Mouse (Mus musculus) forebrain, embryonic 12.5 days (tissue): ENCODE measurements around the gene Inpp4a. TPM values are rescaled to one million over a fixed set of nuclear protein-coding genes. Genes with fewer than 3 reads are reported as not detected.

ENCODE experiments used
- ATAC-seq: fragments of 200-750 bp; cut with Nextera tagmentation; 2 replicates; pipeline ENCODE4 v1.8.0; 2017; ENCODE audit warnings: moderate TSS enrichment; ENCODE audit not compliant: low FRiP score
- H3K27ac ChIP-seq: fragments of 300-500 bp; sonication (generic); 2 replicates; pipeline ENCODE4 v1.5.1; 2016; ENCODE audit warnings: mild to moderate bottlenecking
- H3K27me3 ChIP-seq: fragments of 300-500 bp; sonication (generic); 2 replicates; pipeline ENCODE4 v1.6.1; 2016; ENCODE audit warnings: mild to moderate bottlenecking
- H3K36me3 ChIP-seq: fragments of 300-500 bp; sonication (generic); replicated peaks from 2 replicates; pipeline ENCODE4 v1.6.1; 2016; ENCODE audit warnings: mild to moderate bottlenecking
- H3K4me1 ChIP-seq: fragments of 300-500 bp; sonication (generic); 2 replicates; pipeline ENCODE4 v1.6.1; 2016
- H3K4me2 ChIP-seq: fragments of 300-500 bp; sonication (generic); 2 replicates; pipeline ENCODE4 v1.6.1; 2016; ENCODE audit warnings: mild to moderate bottlenecking, moderate library complexity
- H3K4me3 ChIP-seq: fragments of 300-500 bp; sonication (generic); replicated peaks from 2 replicates; pipeline ENCODE4 v1.5.1; 2016; ENCODE audit warnings: mild to moderate bottlenecking
- H3K9ac ChIP-seq: fragments of 300-500 bp; sonication (generic); 2 replicates; pipeline ENCODE4 v1.6.1; 2016; ENCODE audit warnings: mild to moderate bottlenecking
- H3K9me3 ChIP-seq: fragments of 300-500 bp; sonication (generic); 2 replicates; pipeline ENCODE4 v1.6.1; 2016
- WGBS: fragments of 180-500 bp; shearing (Covaris S2); methylation state at CpG from one replicate; pipeline ENCODE4 v1.1.7; 2016; 5-methylcytosine and 5-hydroxymethylcytosine counted together
- polyA plus RNA-seq: library from polyadenylated mRNA; unstranded; fragments of >200 nt; fragmentation: Nextera tagmentation; extraction: Ambion mirVana; gene quantifications from 2 replicates; pipeline ENCODE4 v1.2.1, GENCODE M21; 2016

Gene Inpp4a
- polyA plus RNA-seq, 1 experiment from 2014 or later, result 21.3 TPM

- Histone ChIP-seq H3K9me3 (no peaks in the 10 kb centered on the region), H3K27ac (no peak overlapping the region), H3K27me3 (no peaks in the 10 kb centered on the region), H3K4me1 (no peaks in the 10 kb centered on the region), H3K36me3 (peaks cover 14% of the 10 kb centered on the region), H3K4me3 (no peak overlapping the region), H3K4me2 (no peak overlapping the region), H3K9ac (no peak overlapping the region)
- whole genome bisulfite sequencing, result 92% methylated on average over 10 of the region's 10 CpGs
- no peak for ATAC-seq
These were observed 63.1 kb downstream of the Inpp4a start for GRCm38 (mm10) chr1:37362721-37363120.

GRCm38 (mm10) chr1:37368125-37368524 is 68.5 kb downstream of the Inpp4a start:
- no peak for ATAC-seq
- Histone ChIP-seq H3K4me1 (no peaks in the 10 kb centered on the region), H3K27ac (no peak overlapping the region), H3K4me3 (no peak overlapping the region), H3K36me3 (peaks cover 33% of the 10 kb centered on the region), H3K4me2 (no peak overlapping the region), H3K9ac (0 out of 2 replicates have a peak overlapping the region, but pooled peaks have one; percentile 3), H3K27me3 (no peaks in the 10 kb centered on the region), H3K9me3 (no peaks in the 10 kb centered on the region)
- WGBS, result 95% methylated on average over 10 of the region's 10 CpGs

- Histone ChIP-seq H3K4me3 (no peak overlapping the region), H3K4me2 (no peak overlapping the region), H3K9ac (no peak overlapping the region), H3K27me3 (no peaks in the 10 kb centered on the region), H3K9me3 (no peaks in the 10 kb centered on the region), H3K27ac (no peak overlapping the region), H3K36me3 (peaks cover 33% of the 10 kb centered on the region), H3K4me1 (no peaks in the 10 kb centered on the region)
- 93% methylated on average over 7 of the region's 7 CpGs for WGBS
- ATAC-seq, result no peak
These were observed 69.2 kb downstream of the Inpp4a start for GRCm38 (mm10) chr1:37368768-37369385.

- no peak overlapping the region for H3K4me3 ChIP-seq
- no peaks in the 10 kb centered on the region for H3K27me3 ChIP-seq
- H3K4me1 ChIP-seq, result no peaks in the 10 kb centered on the region
- no peak overlapping the region for H3K27ac ChIP-seq
- H3K9me3 ChIP-seq, result no peaks in the 10 kb centered on the region
- peaks cover 32% of the 10 kb centered on the region for H3K36me3 ChIP-seq
- WGBS, result 94% methylated on average over 8 of the region's 8 CpGs
- no peak overlapping the region for H3K4me2 ChIP-seq
- no peak for ATAC-seq
- H3K9ac ChIP-seq, result no peak overlapping the region
These were observed 76.5 kb downstream of the Inpp4a start for GRCm38 (mm10) chr1:37376177-37376576.

- no peak overlapping the region for H3K4me3 ChIP-seq
- ATAC-seq, result no peak
- H3K9me3 ChIP-seq, result no peaks in the 10 kb centered on the region
- 85% methylated on average over 2 of the region's 2 CpGs for WGBS
- H3K4me1 ChIP-seq, result no peaks in the 10 kb centered on the region
- no peak overlapping the region for H3K27ac ChIP-seq
- H3K4me2 ChIP-seq, result no peak overlapping the region
- H3K9ac ChIP-seq, result no peak overlapping the region
- H3K36me3 ChIP-seq, result peaks cover 32% of the 10 kb centered on the region
- H3K27me3 ChIP-seq, result no peaks in the 10 kb centered on the region
These were observed 77.1 kb downstream of the Inpp4a start for GRCm38 (mm10) chr1:37376751-37377150.

GRCm38 (mm10) chr1:37378095-37378494 is 78.4 kb downstream of the Inpp4a start:
- Histone ChIP-seq H3K27ac (no peak overlapping the region), H3K4me2 (no peak overlapping the region), H3K4me3 (no peak overlapping the region), H3K9ac (no peak overlapping the region), H3K4me1 (no peaks in the 10 kb centered on the region; the same call in 1 of the 2 replicates), H3K9me3 (no peaks in the 10 kb centered on the region), H3K27me3 (no peaks in the 10 kb centered on the region), H3K36me3 (peaks cover 26% of the 10 kb centered on the region)
- no peak for ATAC-seq
- 94% methylated on average over 5 of the region's 5 CpGs for WGBS

GRCm38 (mm10) chr1:37379536-37379935 is 79.9 kb downstream of the Inpp4a start:
- Histone ChIP-seq H3K36me3 (peaks cover 28% of the 10 kb centered on the region), H3K9ac (no peak overlapping the region), H3K4me1 (no peaks in the 10 kb centered on the region; the same call in 1 of the 2 replicates), H3K27ac (no peak overlapping the region), H3K27me3 (no peaks in the 10 kb centered on the region), H3K9me3 (no peaks in the 10 kb centered on the region), H3K4me3 (no peak overlapping the region), H3K4me2 (no peak overlapping the region)
- WGBS, result 81% methylated on average over 4 of the region's 4 CpGs
- ATAC-seq, result no peak

- Histone ChIP-seq H3K4me2 (no peak overlapping the region), H3K4me1 (no peaks in the 10 kb centered on the region; the same call in 1 of the 2 replicates), H3K4me3 (no peak overlapping the region), H3K36me3 (peaks cover 20% of the 10 kb centered on the region), H3K9me3 (no peaks in the 10 kb centered on the region), H3K9ac (no peak overlapping the region), H3K27ac (no peak overlapping the region), H3K27me3 (no peaks in the 10 kb centered on the region)
- ATAC-seq, result no peak
- 98% methylated on average over 5 of the region's 5 CpGs for WGBS
These were observed 81.2 kb downstream of the Inpp4a start for GRCm38 (mm10) chr1:37380913-37381312.

- H3K36me3 ChIP-seq, result peaks cover 17% of the 10 kb centered on the region; the same call in 1 of the 2 replicates
- ATAC-seq, result no peak
- 90% methylated on average over 3 of the region's 3 CpGs for WGBS
- no peak overlapping the region for H3K27ac ChIP-seq
- no peaks in the 10 kb centered on the region; the same call in 1 of the 2 replicates for H3K4me1 ChIP-seq
- H3K4me3 ChIP-seq, result no peak overlapping the region
- H3K9ac ChIP-seq, result no peak overlapping the region
- no peaks in the 10 kb centered on the region for H3K27me3 ChIP-seq
- no peaks in the 10 kb centered on the region for H3K9me3 ChIP-seq
- H3K4me2 ChIP-seq, result no peak overlapping the region
These were observed 84.6 kb downstream of the Inpp4a start for GRCm38 (mm10) chr1:37384304-37384703.

- Histone ChIP-seq H3K9me3 (no peaks in the 10 kb centered on the region), H3K4me1 (no peaks in the 10 kb centered on the region; the same call in 1 of the 2 replicates), H3K4me3 (no peak overlapping the region), H3K4me2 (no peak overlapping the region), H3K27me3 (no peaks in the 10 kb centered on the region), H3K27ac (no peak overlapping the region), H3K9ac (no peak overlapping the region), H3K36me3 (peaks cover 15% of the 10 kb centered on the region)
- no peak for ATAC-seq
- 81% methylated on average over 7 of the region's 7 CpGs for WGBS
These were observed 86.8 kb downstream of the Inpp4a start for GRCm38 (mm10) chr1:37386448-37386971.

- Histone ChIP-seq H3K4me3 (no peak overlapping the region), H3K36me3 (peaks cover 30% of the 10 kb centered on the region), H3K27me3 (no peaks in the 10 kb centered on the region), H3K27ac (no peak overlapping the region), H3K4me2 (no peak overlapping the region), H3K9me3 (no peaks in the 10 kb centered on the region), H3K4me1 (no peaks in the 10 kb centered on the region), H3K9ac (no peak overlapping the region)
- ATAC-seq, result no peak
- 80% methylated on average over 5 of the region's 5 CpGs for WGBS
These were observed 93.5 kb downstream of the Inpp4a start for GRCm38 (mm10) chr1:37393174-37393573.

- no peak overlapping the region for H3K27ac ChIP-seq
- no peaks in the 10 kb centered on the region for H3K27me3 ChIP-seq
- H3K4me2 ChIP-seq, result no peak overlapping the region
- no peaks in the 10 kb centered on the region for H3K9me3 ChIP-seq
- no peaks in the 10 kb centered on the region; the same call in 1 of the 2 replicates for H3K4me1 ChIP-seq
- no peak overlapping the region for H3K9ac ChIP-seq
- ATAC-seq, result no peak
- 56% methylated on average over 1 of the region's 1 CpGs for WGBS
- peaks cover 21% of the 10 kb centered on the region for H3K36me3 ChIP-seq
- H3K4me3 ChIP-seq, result no peak overlapping the region
These were observed 96.8 kb downstream of the Inpp4a start for GRCm38 (mm10) chr1:37396481-37396880.

GRCm38 (mm10) chr1:37398961-37399360 is 99.3 kb downstream of the Inpp4a start:
- no peak overlapping the region for H3K4me2 ChIP-seq
- H3K36me3 ChIP-seq, result peaks cover 14% of the 10 kb centered on the region
- no peak overlapping the region for H3K27ac ChIP-seq
- 82% methylated on average over 3 of the region's 3 CpGs for WGBS
- no peaks in the 10 kb centered on the region for H3K9me3 ChIP-seq
- no peaks in the 10 kb centered on the region for H3K27me3 ChIP-seq
- no peak overlapping the region for H3K4me3 ChIP-seq
- H3K4me1 ChIP-seq, result no peaks in the 10 kb centered on the region; the same call in 1 of the 2 replicates
- ATAC-seq, result no peak
- H3K9ac ChIP-seq, result no peak overlapping the region; the same call in 1 of the 2 replicates
